Mouse (Mus musculus) forebrain, embryonic 15.5 days (tissue): ENCODE results near the gene Anks1b. TPM values are rescaled to one million over a fixed set of nuclear protein-coding genes. Genes with fewer than 3 reads are reported as not detected.

Experiments used
- polyA plus RNA-seq: library from polyadenylated mRNA; unstranded; fragments of >200 nt; fragmentation: Nextera tagmentation; extraction: Ambion mirVana; gene quantifications from 2 replicates; pipeline ENCODE4 v1.2.1, GENCODE M21; 2015

Anks1b gene
- polyA plus RNA-seq, 1 experiment from 2014 or later = 63.1 TPM

Other genes with a start within 250 kb of the Anks1b start
- gene Scyl2, start 187.2 kb upstream of the Anks1b start, polyA plus RNA-seq = 9.0 and 9.2 TPM in 2 replicates
- gene Actr6, start 141.2 kb upstream of the Anks1b start, polyA plus RNA-seq = 64.7 and 67.1 TPM in 2 replicates
- 27.7 and 28.1 TPM in 2 replicates for gene Uhrf1bp1l, start 128.5 kb upstream of the Anks1b start, polyA plus RNA-seq